25 mouse cellular contexts compared by ENCODE assay signal in the genomic region with DNA sequence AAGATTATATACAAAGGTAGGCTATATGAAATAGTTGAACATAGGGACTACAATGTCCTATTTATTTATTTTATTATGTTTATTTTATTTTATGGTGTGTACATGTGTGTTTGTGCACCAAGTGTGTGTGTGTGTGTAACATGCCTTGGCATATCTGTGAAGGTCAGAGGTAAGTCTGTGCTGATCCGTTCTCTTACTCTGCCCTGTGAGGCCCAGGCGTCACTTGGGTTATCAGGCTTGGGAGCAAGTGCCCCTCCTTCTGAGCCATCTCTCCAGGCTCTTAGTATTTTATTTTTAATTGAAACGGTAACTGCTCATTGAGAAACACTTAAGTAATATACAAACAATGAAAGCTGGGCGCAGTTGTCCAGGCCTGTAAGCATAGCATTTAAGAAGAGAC. TPM values are rescaled to one million over a fixed set of nuclear protein-coding genes. Genes with fewer than 3 reads are reported as not detected.
DNase-seq lines count a peak whose midpoint lies in the region; ATAC-seq and TF ChIP-seq lines count a peak whose summit lies in the region.
"Had no signal": no experiment of that assay in that cellular context is flagged by ENCODE, and none has a peak within 500 bp of the region (broad histone marks: within the 10 kb centered on the region; RNA-seq: fewer than 3 reads in every experiment).

No protein-coding gene starts in this region.

- peak; percentile 54 for DNase-seq in liver
- no peak for DNase-seq in liver, postnatal 0 days
- no peak for DNase-seq in liver, embryonic 13.5 days
- no peak for DNase-seq in hindbrain, embryonic 11.5 days (ENCODE audit: low spot score)
- DNase-seq in lung, postnatal 4 days = no peak
- DNase-seq: adrenal gland, postnatal 10 days; B cell, adult 2 months; cerebellum, adult 11-12 months; cerebellum, adult 8-10 months; cerebellum, postnatal 10 days; cerebellum, postnatal 36 days; embryo, embryonic 11 days; gastrocnemius, adult 2 months; gastrocnemius, postnatal 14 days; heart, adult 11 months had no signal

- H3K9me3 ChIP-seq in liver, postnatal 0 days (ENCODE audit: low read length) = no peaks in the 10 kb centered on the region
- no peaks in the 10 kb centered on the region for H3K9me3 ChIP-seq in liver, embryonic 13.5 days (replicated peaks)
- no peaks in the 10 kb centered on the region for H3K9me3 ChIP-seq in liver, embryonic 16.5 days (replicated peaks; ENCODE audit: control insufficient read depth, low read length)
- H3K9me3 ChIP-seq in hindbrain, embryonic 11.5 days (ENCODE audit: control insufficient read depth, low read length) = no peaks in the 10 kb centered on the region
- H3K9me3 ChIP-seq: embryonic facial prominence, embryonic 10.5 days; embryonic facial prominence, embryonic 13.5 days; forebrain, embryonic 10.5 days; forebrain, embryonic 13.5 days; G1E; hindbrain, embryonic 13.5 days had no signal

- no peak for TF ChIP-seq EP300 in liver, postnatal 0 days (IDR thresholded peaks at IDR 0.05; ENCODE audit: low read depth)

- H3K9ac ChIP-seq in liver, postnatal 0 days (replicated peaks) = no peak overlapping the region
- H3K9ac ChIP-seq in liver, embryonic 13.5 days = no peak overlapping the region
- H3K9ac ChIP-seq in liver, embryonic 16.5 days (ENCODE audit: low read depth, low read length) = no peak overlapping the region
- no peak overlapping the region for H3K9ac ChIP-seq in hindbrain, embryonic 11.5 days (ENCODE audit: low read depth, low read length)
- H3K9ac ChIP-seq: embryonic facial prominence, embryonic 13.5 days; forebrain, embryonic 13.5 days; hindbrain, embryonic 13.5 days had no signal

- TF ChIP-seq CTCF in liver, postnatal 0 days (IDR thresholded peaks at IDR 0.05; ENCODE audit: low read depth) = no peak

- WGBS in liver, postnatal 0 days (ENCODE audit: insufficient replicate concordance) = 46% methylated on average over 4 of the region's 4 CpGs
- 36% methylated on average over 4 of the region's 4 CpGs for WGBS in liver, embryonic 13.5 days (ENCODE audit: insufficient replicate concordance)
- 31% methylated on average over 4 of the region's 4 CpGs for WGBS in liver, embryonic 16.5 days (ENCODE audit: insufficient replicate concordance)
- 87% methylated on average over 4 of the region's 4 CpGs for WGBS in hindbrain, embryonic 11.5 days

- no peak overlapping the region for H3K27ac ChIP-seq in liver, postnatal 0 days (ENCODE audit: low read depth)
- peak overlapping the region; percentile 16 for H3K27ac ChIP-seq in liver, embryonic 13.5 days
- H3K27ac ChIP-seq in liver, embryonic 16.5 days (ENCODE audit: low read length) = no peak overlapping the region
- H3K27ac ChIP-seq in hindbrain, embryonic 11.5 days (ENCODE audit: low read depth, low read length) = no peak overlapping the region
- H3K27ac ChIP-seq: embryonic facial prominence, embryonic 10.5 days; embryonic facial prominence, embryonic 13.5 days; forebrain, embryonic 10.5 days; forebrain, embryonic 13.5 days; gastrocnemius, adult 2 months; hindbrain, embryonic 13.5 days had no signal

- H3K4me1 ChIP-seq in liver, postnatal 0 days (ENCODE audit: insufficient read depth) = peaks cover 25% of the 10 kb centered on the region
- H3K4me1 ChIP-seq in liver, embryonic 13.5 days (replicated peaks) = peaks cover 51% of the 10 kb centered on the region
- peaks cover 21% of the 10 kb centered on the region for H3K4me1 ChIP-seq in liver, embryonic 16.5 days (ENCODE audit: control insufficient read depth, low read depth, low read length)
- no peaks in the 10 kb centered on the region for H3K4me1 ChIP-seq in hindbrain, embryonic 11.5 days (replicated peaks; ENCODE audit: control insufficient read depth, insufficient read depth, low read length)
- H3K4me1 ChIP-seq: embryonic facial prominence, embryonic 10.5 days; embryonic facial prominence, embryonic 13.5 days; forebrain, embryonic 13.5 days; hindbrain, embryonic 13.5 days had no signal

- H3K4me3 ChIP-seq in liver, postnatal 0 days (ENCODE audit: low read depth, low read length) = no peak overlapping the region
- no peak overlapping the region for H3K4me3 ChIP-seq in liver, embryonic 13.5 days (replicated peaks)
- no peak overlapping the region for H3K4me3 ChIP-seq in liver, embryonic 16.5 days (ENCODE audit: low read depth, low read length)
- H3K4me3 ChIP-seq in hindbrain, embryonic 11.5 days (ENCODE audit: low read depth, low read length) = no peak overlapping the region
- H3K4me3 ChIP-seq: embryonic facial prominence, embryonic 10.5 days; embryonic facial prominence, embryonic 13.5 days; forebrain, embryonic 10.5 days; forebrain, embryonic 13.5 days; gastrocnemius, adult 2 months; hindbrain, embryonic 13.5 days had no signal

- H3K27me3 ChIP-seq in liver, postnatal 0 days (ENCODE audit: insufficient read depth, low read length) = no peaks in the 10 kb centered on the region
- peaks cover 7% of the 10 kb centered on the region; the same call in 1 of the 2 replicates for H3K27me3 ChIP-seq in liver, embryonic 13.5 days
- H3K27me3 ChIP-seq in liver, embryonic 16.5 days (ENCODE audit: control insufficient read depth, insufficient read depth, low read depth, low read length) = no peaks in the 10 kb centered on the region
- no peaks in the 10 kb centered on the region for H3K27me3 ChIP-seq in hindbrain, embryonic 11.5 days (ENCODE audit: control insufficient read depth, insufficient read depth, low read length)
- H3K27me3 ChIP-seq: embryonic facial prominence, embryonic 13.5 days; forebrain, embryonic 13.5 days; hindbrain, embryonic 13.5 days; Patski had no signal

- H3K4me2 ChIP-seq in liver, postnatal 0 days (ENCODE audit: low read depth, low read length) = no peak overlapping the region
- peak overlapping the region; percentile 10; the same call in 1 of the 2 replicates for H3K4me2 ChIP-seq in liver, embryonic 13.5 days
- H3K4me2 ChIP-seq in liver, embryonic 16.5 days (ENCODE audit: low read depth, low read length) = no peak overlapping the region
- no peak overlapping the region for H3K4me2 ChIP-seq in hindbrain, embryonic 11.5 days (replicated peaks; ENCODE audit: low read depth, low read length)
- H3K4me2 ChIP-seq: embryonic facial prominence, embryonic 13.5 days; forebrain, embryonic 13.5 days; heart, embryonic 11.5 days; hindbrain, embryonic 13.5 days had no signal

- no peak for ATAC-seq in liver, postnatal 0 days
- ATAC-seq in liver, embryonic 13.5 days (ENCODE audit: low read depth) = peak; percentile 65
- 0 out of 2 replicates have a peak, but pooled peaks have one; percentile 33 for ATAC-seq in liver, embryonic 16.5 days (ENCODE audit: low read depth)
- ATAC-seq in hindbrain, embryonic 11.5 days (ENCODE audit: low FRiP score) = no peak
- ATAC-seq: forebrain, embryonic 13.5 days; hindbrain, embryonic 16.5 days; Patski had no signal

- no peaks in the 10 kb centered on the region for H3K36me3 ChIP-seq in liver, postnatal 0 days (replicated peaks; ENCODE audit: insufficient read depth, low read length)
- no peaks in the 10 kb centered on the region for H3K36me3 ChIP-seq in liver, embryonic 13.5 days
- no peaks in the 10 kb centered on the region for H3K36me3 ChIP-seq in liver, embryonic 16.5 days (ENCODE audit: control insufficient read depth, insufficient read depth)
- H3K36me3 ChIP-seq in hindbrain, embryonic 11.5 days (ENCODE audit: control insufficient read depth, insufficient read depth, low read length) = no peaks in the 10 kb centered on the region
- H3K36me3 ChIP-seq: embryonic facial prominence, embryonic 10.5 days; embryonic facial prominence, embryonic 13.5 days; forebrain, embryonic 10.5 days; G1E; hindbrain, embryonic 13.5 days had no signal

RNA-seq across cellular contexts. Expression of a gene that starts 10.8 kb away (rescaled TPM):
- polyA plus RNA-seq in liver, postnatal 0 days (2015; fragmentation: Nextera tagmentation; extraction: Ambion mirVana) = 47.8 and 53.1 TPM in 2 replicates
- polyA plus RNA-seq in liver, embryonic 13.5 days (2015; fragmentation: Nextera tagmentation; extraction: Ambion mirVana) = 9.5 and 12.4 TPM in 2 replicates
- 11.6 and 11.8 TPM in 2 replicates for polyA plus RNA-seq in liver, embryonic 16.5 days (2015; fragmentation: Nextera tagmentation; extraction: Ambion mirVana)
- 36.7 and 38.9 TPM in 2 replicates for polyA plus RNA-seq in hindbrain, embryonic 11.5 days (2014; fragmentation: Nextera tagmentation; extraction: Ambion mirVana)

RNA-seq across cellular contexts. Expression of a gene that starts 45.4 kb away (rescaled TPM):
- polyA plus RNA-seq in liver, postnatal 0 days (2015; fragmentation: Nextera tagmentation; extraction: Ambion mirVana) = 0.39 and 0.54 TPM in 2 replicates
- polyA plus RNA-seq in liver, embryonic 13.5 days (2015; fragmentation: Nextera tagmentation; extraction: Ambion mirVana) = 0.22 and 0.23 TPM in 2 replicates
- 0.09 and 0.14 TPM in 2 replicates for polyA plus RNA-seq in liver, embryonic 16.5 days (2015; fragmentation: Nextera tagmentation; extraction: Ambion mirVana)
- 0.95 and 1.8 TPM in 2 replicates for polyA plus RNA-seq in hindbrain, embryonic 11.5 days (2014; fragmentation: Nextera tagmentation; extraction: Ambion mirVana)

Comparison
In these comparisons a context has a peak if more than half of its experiments do, and no peak if none do; other contexts are left out.
1. ATAC-seq: peak in liver, embryonic 13.5 days (single experiment) and liver, embryonic 16.5 days (single experiment); none in liver, postnatal 0 days (single experiment) and hindbrain, embryonic 11.5 days (single experiment).